Mouse (Mus musculus): ENCODE results near the gene Celf2.

Gene Celf2

GRCm38 (mm10) chr2:7080086-7080485 is 429.3 kb downstream of the Celf2 start:
- no peak for DNase-seq

- DNase-seq: no peak
Observed at GRCm38 (mm10) chr2:7079390-7079789, 430.0 kb downstream of the Celf2 start.

- no peak for DNase-seq
Observed at GRCm38 (mm10) chr2:7073730-7074129, 435.6 kb downstream of the Celf2 start.

- no peak for DNase-seq
Observed at GRCm38 (mm10) chr2:7072344-7073265, 436.8 kb downstream of the Celf2 start.

GRCm38 (mm10) chr2:7069458-7069857 is 439.9 kb downstream of the Celf2 start:
- DNase-seq: no peak

- no peak for DNase-seq
Observed at GRCm38 (mm10) chr2:7068281-7068680, 441.1 kb downstream of the Celf2 start.

GRCm38 (mm10) chr2:7063574-7064192 is 445.7 kb downstream of the Celf2 start:
- no peak for DNase-seq

GRCm38 (mm10) chr2:7060490-7061105 is 448.8 kb downstream of the Celf2 start:
- DNase-seq: no peak

- no peak for DNase-seq
Observed at GRCm38 (mm10) chr2:7056401-7056800, 453.0 kb downstream of the Celf2 start.

GRCm38 (mm10) chr2:7055958-7056357 is 453.4 kb downstream of the Celf2 start:
- DNase-seq: no peak

- DNase-seq: no peak
Observed at GRCm38 (mm10) chr2:7051090-7051489, 458.3 kb downstream of the Celf2 start.

- DNase-seq: no peak
Observed at GRCm38 (mm10) chr2:7046155-7046554, 463.2 kb downstream of the Celf2 start.

- no peak for DNase-seq
Observed at GRCm38 (mm10) chr2:7045531-7045930, 463.8 kb downstream of the Celf2 start.

- DNase-seq: no peak
Observed at GRCm38 (mm10) chr2:7043770-7044459, 465.4 kb downstream of the Celf2 start.

- DNase-seq: no peak
Observed at GRCm38 (mm10) chr2:7040940-7041339, 468.4 kb downstream of the Celf2 start.

GRCm38 (mm10) chr2:7038991-7039390 is 470.4 kb downstream of the Celf2 start:
- no peak for DNase-seq

GRCm38 (mm10) chr2:7031389-7031788 is 478.0 kb downstream of the Celf2 start:
- DNase-seq: no peak

GRCm38 (mm10) chr2:7026737-7027136 is 482.6 kb downstream of the Celf2 start:
- DNase-seq: no peak

GRCm38 (mm10) chr2:7025594-7025993 is 483.8 kb downstream of the Celf2 start:
- DNase-seq: no peak

GRCm38 (mm10) chr2:7022184-7022583 is 487.2 kb downstream of the Celf2 start:
- DNase-seq: no peak

GRCm38 (mm10) chr2:7017384-7018113 is 491.8 kb downstream of the Celf2 start:
- DNase-seq: no peak

GRCm38 (mm10) chr2:7013126-7013525 is 496.2 kb downstream of the Celf2 start:
- DNase-seq: no peak

Data from right cerebral cortex, postnatal 25 days (tissue).